In the genomic region with DNA sequence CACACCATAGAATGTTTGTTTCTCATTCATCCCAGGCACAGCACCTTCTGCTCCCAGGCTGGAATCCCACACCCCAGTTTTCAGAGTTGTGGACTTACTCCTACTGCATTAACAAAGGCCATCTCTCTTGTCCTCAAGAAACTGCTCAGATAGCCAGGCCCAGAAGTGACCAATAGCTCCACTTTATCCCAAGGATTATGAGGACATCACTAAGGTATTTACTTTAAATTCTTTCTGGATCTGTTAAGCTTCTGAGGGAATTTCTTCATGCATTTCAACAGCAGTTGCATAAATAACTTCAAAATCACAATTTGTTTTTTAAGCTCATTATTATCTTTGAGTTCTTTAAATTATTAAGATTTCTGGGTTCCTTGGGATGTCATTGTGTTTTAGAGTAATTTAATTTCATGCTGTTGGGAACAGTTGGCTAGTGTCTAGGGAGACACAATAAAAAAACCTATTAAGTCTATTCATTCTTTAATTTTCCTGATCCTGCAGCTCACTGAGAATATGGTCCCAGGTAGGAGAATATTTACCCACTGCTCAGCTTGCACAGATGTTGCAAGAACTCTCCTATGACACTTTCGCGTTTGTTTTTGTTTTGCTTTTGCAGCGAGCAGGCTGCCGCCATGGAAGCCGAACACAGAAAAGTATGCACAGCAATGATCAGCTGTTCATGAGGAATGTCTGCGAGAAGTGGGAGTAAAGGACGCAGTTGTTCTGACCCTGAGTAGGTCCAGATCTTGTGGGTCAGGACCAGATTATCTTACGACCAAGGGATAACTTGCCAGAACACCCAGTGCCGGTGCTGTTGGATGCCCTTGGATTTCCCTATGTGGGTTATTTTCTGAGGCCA, we compare ENCODE assay signal across 21 mouse cellular contexts.
DNase-seq lines count a peak whose midpoint lies in the region; TF ChIP-seq lines count a peak whose summit lies in the region.
"Had no signal": no experiment of that assay in that cellular context is flagged by ENCODE, and none has a peak within 500 bp of the region (broad histone marks: within the 10 kb centered on the region; RNA-seq: fewer than 3 reads in every experiment).

No protein-coding gene starts in this region.

- H3K4me3 ChIP-seq in testis, adult 2 months (ENCODE audit: control insufficient read depth, low read depth, low read length): no peak overlapping the region
- H3K4me3 ChIP-seq: embryonic facial prominence, embryonic 15.5 days; forebrain, embryonic 15.5 days; heart, adult 2 months; heart, embryonic 15.5 days; hindbrain, embryonic 13.5 days had no signal

- H3K27me3 ChIP-seq in testis, adult 2 months (ENCODE audit: control insufficient read depth, insufficient read depth, low read length): no peaks in the 10 kb centered on the region
- H3K27me3 ChIP-seq: embryonic facial prominence, embryonic 15.5 days; forebrain, embryonic 15.5 days; heart, embryonic 15.5 days; hindbrain, embryonic 13.5 days had no signal

- no peaks in the 10 kb centered on the region for H3K4me1 ChIP-seq in testis, adult 2 months (ENCODE audit: control insufficient read depth, insufficient read depth, low read length)
- H3K4me1 ChIP-seq: embryonic facial prominence, embryonic 15.5 days; forebrain, embryonic 15.5 days; heart, embryonic 15.5 days; hindbrain, embryonic 13.5 days had no signal

- TF ChIP-seq POLR2A in testis, adult 2 months (IDR thresholded peaks at IDR 0.05; ENCODE audit: control insufficient read depth, low read depth, low read length): no peak

- H3K36me3 ChIP-seq in testis, adult 2 months (ENCODE audit: control insufficient read depth, insufficient read depth, low read length): no peaks in the 10 kb centered on the region
- H3K36me3 ChIP-seq: embryonic facial prominence, embryonic 15.5 days; forebrain, embryonic 15.5 days; G1E; heart, embryonic 15.5 days; hindbrain, embryonic 13.5 days had no signal

- peak; percentile 3 for DNase-seq in kidney, postnatal 14 days
- DNase-seq in kidney, adult 9 months: no peak
- no peak for DNase-seq in testis, postnatal 10 days (ENCODE audit: low spot score)
- peak; percentile 2 for DNase-seq in brain, adult 2 months (ENCODE audit: low read depth, low spot score)
- DNase-seq in adrenal gland, adult 18-20 months (ENCODE audit: low spot score in 2 of 2): no peak
- no peak for DNase-seq in left cerebral cortex, postnatal 14 days (ENCODE audit: low spot score in 2 of 2)
- DNase-seq: adrenal gland, adult 2 months; adrenal gland, postnatal 25 days; cerebellum, adult 2 months; cerebellum, postnatal 14 days; embryo, embryonic 11 days; gastrocnemius, postnatal 14 days; heart, adult 2 months; heart, postnatal 14 days had no signal

- peak overlapping the region; percentile 62 for H3K27ac ChIP-seq in testis, adult 2 months (ENCODE audit: control insufficient read depth, insufficient read depth, low read depth, low read length)
- H3K27ac ChIP-seq: embryonic facial prominence, embryonic 15.5 days; forebrain, embryonic 15.5 days; heart, adult 2 months; heart, embryonic 15.5 days; hindbrain, embryonic 13.5 days; hindbrain, postnatal 0 days had no signal

- intact Hi-C loops in left cerebral cortex, postnatal 14 days (cut with DNase I): no loop called here

- TF ChIP-seq CTCF in testis, adult 2 months (IDR thresholded peaks at IDR 0.05; ENCODE audit: control insufficient read depth, insufficient read depth, insufficient replicate concordance, low read depth, low read length): no peak

Comparison
In these comparisons a context has a peak if more than half of its experiments do, and no peak if none do; other contexts are left out.
1. DNase-seq: peak in kidney, postnatal 14 days (single experiment) and brain, adult 2 months (single experiment); none in kidney, adult 9 months (single experiment), testis, postnatal 10 days (single experiment), adrenal gland, adult 18-20 months (0 of 2) and left cerebral cortex, postnatal 14 days (0 of 2).